Mouse (Mus musculus) liver, embryonic 14.5 days (tissue): ENCODE measurements at regions not wholly inside any gene's neighbourhood (a gene's known extent, or its start where the extent isn't known, plus 50 kb on each side); places are given as distances from the start of the nearest gene placed in this dataset.

Source experiments
- ATAC-seq: fragments of 200-750 bp; cut with Nextera tagmentation; 2 replicates; pipeline ENCODE4 v1.8.0; 2017; ENCODE audit warnings: moderate number of reproducible peaks, mild to moderate bottlenecking, moderate library complexity; ENCODE audit not compliant: insufficient read depth
- DNase-seq, 3 experiments: peaks; one replicate each; pipeline ENCODE4 v3.0.0-alpha.2; 2012 to 2013; ENCODE audit warnings: low read depth in 3 of 3, low spot score in 3 of 3
- H3K27ac ChIP-seq: fragments of 300-500 bp; sonication (generic); 2 replicates; pipeline ENCODE4 v1.5.1; 2014; ENCODE audit warnings: moderate library complexity, mild to moderate bottlenecking, control low read depth, inconsistent platforms
- H3K27me3 ChIP-seq: fragments of 300-500 bp; sonication (generic); 2 replicates; pipeline ENCODE4 v1.6.1; 2014; ENCODE audit warnings: mild to moderate bottlenecking, low read length, moderate library complexity; ENCODE audit not compliant: control insufficient read depth, insufficient read depth
- H3K36me3 ChIP-seq: fragments of 300-500 bp; sonication (generic); replicated peaks from 2 replicates; pipeline ENCODE4 v1.6.1; 2014; ENCODE audit warnings: low read depth; ENCODE audit not compliant: control insufficient read depth, insufficient read depth
- H3K4me1 ChIP-seq, 2 experiments: fragments of 200-500 bp in 1 of 2; fragments of 300-500 bp in 1 of 2; sonication (generic) in 1 of 2; replicated peaks; 2 replicates each; pipeline ENCODE4 v1.6.1; 2012 to 2014; ENCODE audit warnings: antibody characterized with exemption in 1 of 2, inconsistent platforms in 1 of 2, low read length in 1 of 2; ENCODE audit not compliant: control insufficient read depth in 2 of 2, insufficient read depth in 2 of 2
- H3K4me2 ChIP-seq: fragments of 300-500 bp; sonication (generic); 2 replicates; pipeline ENCODE4 v1.6.1; 2014; ENCODE audit warnings: low read depth, mild to moderate bottlenecking, control low read depth, moderate library complexity
- H3K4me3 ChIP-seq, 2 experiments: fragments of 200-500 bp in 1 of 2; fragments of 300-500 bp in 1 of 2; sonication (generic) in 1 of 2; 2 replicates each; pipeline ENCODE4 v1.5.1; 2012 to 2014; ENCODE audit warnings: low read depth in 2 of 2, low read length in 2 of 2, mild to moderate bottlenecking in 2 of 2, control low read depth in 1 of 2, inconsistent platforms in 1 of 2, moderate library complexity in 1 of 2; ENCODE audit not compliant: insufficient read depth in 1 of 2
- H3K9ac ChIP-seq: fragments of 300-500 bp; sonication (generic); replicated peaks from 2 replicates; pipeline ENCODE4 v1.6.1; 2014; ENCODE audit warnings: mild to moderate bottlenecking, control low read depth, moderate library complexity
- H3K9me3 ChIP-seq: fragments of 300-500 bp; sonication (generic); 2 replicates; pipeline ENCODE4 v1.6.1; 2016; ENCODE audit warnings: low read length, mixed read lengths; ENCODE audit not compliant: control insufficient read depth
- CTCF ChIP-seq: IDR thresholded peaks from 2 replicates; pipeline ENCODE4 v1.5.1; 2016; ENCODE audit warnings: antibody characterized with exemption, low read depth, control low read depth
- EP300 ChIP-seq: IDR thresholded peaks from 2 replicates; pipeline ENCODE4 v1.6.1; 2016; ENCODE audit warnings: antibody characterized with exemption, low read depth
- WGBS: fragments of 180-500 bp; shearing (Covaris S2); extraction: QIAGEN DNeasy Blood & Tissue Kit; methylation state at CpG from one replicate; pipeline ENCODE4 v1.1.7; 2014; ENCODE audit not compliant: insufficient replicate concordance; 5-methylcytosine and 5-hydroxymethylcytosine counted together

GRCm38 (mm10) chr2:75542781-75543180 is 116.3 kb upstream of the Hnrnpa3 start:
- Histone ChIP-seq H3K9me3 (no peaks in the 10 kb centered on the region), H3K36me3 (no peaks in the 10 kb centered on the region), H3K27me3 (no peaks in the 10 kb centered on the region), H3K27ac (no peak overlapping the region), H3K9ac (no peak overlapping the region), H3K4me3 (no peak overlapping the region), H3K4me2 (no peak overlapping the region), H3K4me1 (no peaks in the 10 kb centered on the region)
- 35% methylated on average over 5 of the region's 5 CpGs for WGBS
- no peak for DNase-seq
- TF ChIP-seq CTCF: no peak
- TF ChIP-seq EP300: no peak
- no peak for ATAC-seq

GRCm38 (mm10) chr2:75545971-75546370 is 113.1 kb upstream of the Hnrnpa3 start:
- H3K9ac ChIP-seq: no peak overlapping the region
- H3K4me2 ChIP-seq: no peak overlapping the region
- H3K27ac ChIP-seq: no peak overlapping the region
- WGBS: 62% methylated on average over 7 of the region's 7 CpGs
- ATAC-seq: no peak
- no peaks in the 10 kb centered on the region for H3K9me3 ChIP-seq
- TF ChIP-seq CTCF: no peak
- TF ChIP-seq EP300: no peak
- H3K4me3 ChIP-seq: no peak overlapping the region
- no peaks in the 10 kb centered on the region for H3K36me3 ChIP-seq
- H3K27me3 ChIP-seq: no peaks in the 10 kb centered on the region
- DNase-seq: no peak
- no peaks in the 10 kb centered on the region for H3K4me1 ChIP-seq

- Histone ChIP-seq H3K4me1 (no peaks in the 10 kb centered on the region), H3K4me3 (no peak overlapping the region), H3K9ac (no peak overlapping the region), H3K36me3 (no peaks in the 10 kb centered on the region), H3K27ac (no peak overlapping the region), H3K9me3 (no peaks in the 10 kb centered on the region), H3K27me3 (no peaks in the 10 kb centered on the region), H3K4me2 (no peak overlapping the region)
- ATAC-seq (no peak), DNase-seq (no peak)
- TF ChIP-seq CTCF (no peak), EP300 (no peak)
- WGBS: 66% methylated on average over 8 of the region's 8 CpGs
Observed at GRCm38 (mm10) chr2:75555676-75556075, 103.4 kb upstream of the Hnrnpa3 start.

- no peaks in the 10 kb centered on the region for H3K9me3 ChIP-seq
- H3K27ac ChIP-seq: no peak overlapping the region
- no peak overlapping the region for H3K4me3 ChIP-seq
- no peaks in the 10 kb centered on the region for H3K36me3 ChIP-seq
- no peak overlapping the region for H3K4me2 ChIP-seq
- H3K9ac ChIP-seq: no peak overlapping the region
- no peak for DNase-seq
- ATAC-seq: no peak
- WGBS: 47% methylated on average over 7 of the region's 7 CpGs
- no peaks in the 10 kb centered on the region for H3K4me1 ChIP-seq
- TF ChIP-seq EP300 (no peak), CTCF (no peak)
- no peaks in the 10 kb centered on the region for H3K27me3 ChIP-seq
Observed at GRCm38 (mm10) chr2:75556744-75557143, 102.3 kb upstream of the Hnrnpa3 start.

GRCm38 (mm10) chr2:75557392-75557791 is 101.7 kb upstream of the Hnrnpa3 start:
- Histone ChIP-seq H3K4me3 (no peak overlapping the region), H3K9ac (no peak overlapping the region), H3K4me2 (no peak overlapping the region), H3K36me3 (no peaks in the 10 kb centered on the region), H3K27me3 (no peaks in the 10 kb centered on the region), H3K9me3 (no peaks in the 10 kb centered on the region), H3K27ac (no peak overlapping the region), H3K4me1 (no peaks in the 10 kb centered on the region)
- TF ChIP-seq CTCF (no peak), EP300 (no peak)
- no peak for ATAC-seq
- 55% methylated on average over 11 of the region's 11 CpGs for WGBS
- no peak for DNase-seq
